Mouse (Mus musculus) olfactory bulb, adult 2 months (tissue): ENCODE results near the gene Chrna7.

ENCODE experiments used
- CTCF ChIP-seq: fragments of 200-500 bp; IDR thresholded peaks from 2 replicates; pipeline ENCODE4 v1.5.1; 2012; ENCODE audit warnings: low read depth, mild to moderate bottlenecking, low read length, moderate library complexity; ENCODE audit not compliant: insufficient read depth
- POLR2A ChIP-seq: fragments of 200-500 bp; IDR thresholded peaks from 2 replicates; pipeline ENCODE4 v1.6.1; 2012; ENCODE audit warnings: mild to moderate bottlenecking, low read depth, low read length, moderate library complexity; ENCODE audit not compliant: insufficient read depth

GRCm38 (mm10) chr7:63084351-63085003 is 127.9 kb downstream of the Chrna7 start:
- TF ChIP-seq CTCF (no peak), POLR2A (no peak)
